ENCODE assay signal across 11 mouse cellular contexts in genomic region chr3:122119733-122120132, GRCm38 (mm10).
DNase-seq lines count a peak whose midpoint lies in the region; ATAC-seq and TF ChIP-seq lines count a peak whose summit lies in the region.
"Had no signal": no experiment of that assay in that cellular context is flagged by ENCODE, and none has a peak within 500 bp of the region (broad histone marks: within the 10 kb centered on the region; RNA-seq: fewer than 3 reads in every experiment).

No protein-coding gene starts in this region.

- no peak overlapping the region for H3K4me2 ChIP-seq in liver, embryonic 12.5 days
- H3K4me2 ChIP-seq in heart, embryonic 16.5 days (ENCODE audit: low read depth, low read length), result no peak overlapping the region

- H3K4me3 ChIP-seq in gastrocnemius, adult 2 months, result no peak overlapping the region
- H3K4me3 ChIP-seq in liver, embryonic 12.5 days, result no peak overlapping the region
- H3K4me3 ChIP-seq in heart, embryonic 16.5 days (ENCODE audit: low read length), result no peak overlapping the region
- H3K4me3 ChIP-seq: myocyte had no signal

- no peaks in the 10 kb centered on the region; the same call in 1 of the 2 replicates for H3K27me3 ChIP-seq in liver, embryonic 12.5 days (replicated peaks)
- H3K27me3 ChIP-seq in heart, embryonic 16.5 days (ENCODE audit: control insufficient read depth, insufficient read depth, low read length), result no peaks in the 10 kb centered on the region

- H3K27ac ChIP-seq in gastrocnemius, adult 2 months, result peak overlapping the region; percentile 89
- peak overlapping the region; percentile 16; the same call in 1 of the 2 replicates for H3K27ac ChIP-seq in liver, embryonic 12.5 days
- peak overlapping the region; percentile 58 for H3K27ac ChIP-seq in heart, embryonic 16.5 days (ENCODE audit: low read length)
- H3K27ac ChIP-seq: hindbrain, postnatal 0 days had no signal

- DNase-seq in gastrocnemius, adult 2 months, result no peak
- no peak for DNase-seq in gastrocnemius, adult 18-20 months (ENCODE audit: low spot score)
- DNase-seq in liver, result no peak
- DNase-seq in ovary, postnatal 10 days (ENCODE audit: low spot score), result no peak
- DNase-seq in right cerebral cortex, postnatal 4 days, result no peak

- H3K9me3 ChIP-seq in liver, embryonic 12.5 days (replicated peaks), result no peaks in the 10 kb centered on the region
- H3K9me3 ChIP-seq in heart, embryonic 16.5 days (replicated peaks; ENCODE audit: control insufficient read depth, low read length), result no peaks in the 10 kb centered on the region

- 49% methylated on average over 7 of the region's 7 CpGs for WGBS in liver, embryonic 12.5 days (ENCODE audit: insufficient replicate concordance)
- WGBS in heart, embryonic 16.5 days, result 72% methylated on average over 7 of the region's 7 CpGs

- no peaks in the 10 kb centered on the region for H3K36me3 ChIP-seq in liver, embryonic 12.5 days
- no peaks in the 10 kb centered on the region for H3K36me3 ChIP-seq in heart, embryonic 16.5 days (ENCODE audit: control insufficient read depth, insufficient read depth)

- no peak for ATAC-seq in liver, embryonic 12.5 days
- no peak for ATAC-seq in heart, embryonic 16.5 days (replicated peaks; ENCODE audit: extremely low read depth, insufficient read depth, low FRiP score)
- 0 out of 2 replicates have a peak, but pooled peaks have one; percentile 43 for ATAC-seq in megakaryocyte progenitor cell, adult 5-6 weeks (replicated peaks; ENCODE audit: poor library complexity)
- ATAC-seq: forebrain, embryonic 16.5 days; hindbrain, postnatal 0 days had no signal

- H3K4me1 ChIP-seq in liver, embryonic 12.5 days, result peaks cover 17% of the 10 kb centered on the region
- peaks cover 10% of the 10 kb centered on the region for H3K4me1 ChIP-seq in heart, embryonic 16.5 days (ENCODE audit: control insufficient read depth, insufficient read depth, low read length)

- no peak overlapping the region for H3K9ac ChIP-seq in liver, embryonic 12.5 days
- no peak overlapping the region for H3K9ac ChIP-seq in heart, embryonic 16.5 days (ENCODE audit: low read length)

- TF ChIP-seq CTCF in gastrocnemius, adult 2 months (IDR thresholded peaks at IDR 0.05), result peak; percentile 34; the same call in 1 of the 2 replicates

- intact Hi-C loops in gastrocnemius, adult 2 months (cut with DNase I), result loop anchor here (5.0 kb wide), 1 partner anchor 152 kb away; no protein-coding TSS in a partner anchor

Comparison
In these comparisons a context has a peak if more than half of its experiments do, and no peak if none do; other contexts are left out.
1. H3K27ac ChIP-seq: peak in every context shown above with its lines; median percentile 89 in gastrocnemius, adult 2 months; 58 in heart, embryonic 16.5 days; 16 in liver, embryonic 12.5 days.